Mouse (Mus musculus) thymus, postnatal 36 days (tissue): Measurements from ENCODE around the gene Cldnd1.

ENCODE experiments used
- DNase-seq, 2 experiments: peaks; one replicate each; pipeline ENCODE4 v3.0.0; 2022; ENCODE audit warnings: mixed read lengths in 2 of 2

Cldnd1 gene

GRCm38 (mm10) chr16:58727477-58728131 is at the start of gene Cldnd1:
TSS of gene Cldnd1 (plus strand) at chr16:58727910.
- peak; percentile 93 to 96 for DNase-seq

- no peak for DNase-seq
Observed at GRCm38 (mm10) chr16:58678660-58679059, 49.0 kb upstream of the Cldnd1 start.

GRCm38 (mm10) chr16:58682046-58682445 is 45.7 kb upstream of the Cldnd1 start:
- DNase-seq: no peak

- DNase-seq: no peak
Observed at GRCm38 (mm10) chr16:58682870-58683269, 44.8 kb upstream of the Cldnd1 start.

GRCm38 (mm10) chr16:58683911-58684310 is 43.8 kb upstream of the Cldnd1 start:
- no peak for DNase-seq

- DNase-seq: no peak
Observed at GRCm38 (mm10) chr16:58684537-58684936, 43.2 kb upstream of the Cldnd1 start.

GRCm38 (mm10) chr16:58685548-58686537 is 41.9 kb upstream of the Cldnd1 start:
- DNase-seq: peak in 1 of 2 experiments; percentile 24

- no peak for DNase-seq
Observed at GRCm38 (mm10) chr16:58688534-58688933, 39.2 kb upstream of the Cldnd1 start.

- DNase-seq: no peak
Observed at GRCm38 (mm10) chr16:58689555-58690169, 38.0 kb upstream of the Cldnd1 start.

GRCm38 (mm10) chr16:58690322-58690732 is 37.4 kb upstream of the Cldnd1 start:
- DNase-seq: no peak

GRCm38 (mm10) chr16:58694091-58694490 is 33.6 kb upstream of the Cldnd1 start:
- DNase-seq: no peak

- no peak for DNase-seq
Observed at GRCm38 (mm10) chr16:58696796-58697195, 30.9 kb upstream of the Cldnd1 start.

GRCm38 (mm10) chr16:58697261-58697660 is 30.4 kb upstream of the Cldnd1 start:
- no peak for DNase-seq

GRCm38 (mm10) chr16:58700174-58700573 is 27.5 kb upstream of the Cldnd1 start:
- DNase-seq: no peak

GRCm38 (mm10) chr16:58700816-58701424 is 26.8 kb upstream of the Cldnd1 start:
- no peak for DNase-seq

- no peak for DNase-seq
Observed at GRCm38 (mm10) chr16:58701779-58702178, 25.9 kb upstream of the Cldnd1 start.

GRCm38 (mm10) chr16:58702329-58702932 is 25.3 kb upstream of the Cldnd1 start:
- DNase-seq: no peak

- no peak for DNase-seq
Observed at GRCm38 (mm10) chr16:58703382-58704124, 24.2 kb upstream of the Cldnd1 start.

- no peak for DNase-seq
Observed at GRCm38 (mm10) chr16:58704999-58705398, 22.7 kb upstream of the Cldnd1 start.

GRCm38 (mm10) chr16:58707276-58707905 is 20.3 kb upstream of the Cldnd1 start:
- no peak for DNase-seq
